Mouse (Mus musculus): ENCODE results near the gene Mboat2. TPM values are rescaled to one million over a fixed set of nuclear protein-coding genes. Genes with fewer than 3 reads are reported as not detected.

The Mboat2 gene
- 60.2 and 67.7 TPM in 2 replicates for total RNA-seq (2014; rRNA removed)
- 73.0 and 77.0 TPM in 2 replicates for polyA plus RNA-seq (2015; fragmentation: Nextera tagmentation; extraction: Ambion mirVana)

GRCm38 (mm10) chr12:24830766-24831152, at the start of gene Mboat2:
Gene Mboat2 (plus strand): TSS chr12:24830879.
- Histone ChIP-seq H3K9me3 (ENCODE audit: low read length) (no peaks in the 10 kb centered on the region), H3K4me2 (ENCODE audit: low read depth, low read length) (peak within 1 kb of the TSS; percentile 62), H3K36me3 (ENCODE audit: insufficient read depth, low read length) (no peaks in the 10 kb centered on the region), H3K9ac (replicated peaks; ENCODE audit: low read length) (peak within 1 kb of the TSS; percentile 95), H3K4me3 (ENCODE audit: low read length) (peak within 1 kb of the TSS; percentile 90), H3K4me1 (ENCODE audit: insufficient read depth, low read length) (peaks cover 7% of the 10 kb centered on the region; the same call in 1 of the 2 replicates), H3K27ac (peak within 1 kb of the TSS; percentile 95), H3K27me3 (ENCODE audit: insufficient read depth, low read length) (no peaks in the 10 kb centered on the region)
- DNase-seq (ENCODE audit: low spot score), result peak; percentile 60
- no peak; the same call in 1 of the 2 replicates for ATAC-seq
- TF ChIP-seq CTCF (IDR thresholded peaks at IDR 0.05; ENCODE audit: low read depth), result no peak
- WGBS, result under 1% methylated on average over 24 of the region's 24 CpGs

- WGBS, result 76% methylated on average over 4 of the region's 4 CpGs
- Histone ChIP-seq H3K27me3 (ENCODE audit: insufficient read depth, low read length) (no peaks in the 10 kb centered on the region), H3K27ac (no peak overlapping the region), H3K4me1 (ENCODE audit: insufficient read depth, low read length) (no peaks in the 10 kb centered on the region), H3K36me3 (ENCODE audit: insufficient read depth, low read length) (no peaks in the 10 kb centered on the region), H3K9ac (replicated peaks; ENCODE audit: low read length) (no peak overlapping the region), H3K4me2 (ENCODE audit: low read depth, low read length) (no peak overlapping the region), H3K4me3 (ENCODE audit: low read length) (no peak overlapping the region), H3K9me3 (ENCODE audit: low read length) (no peaks in the 10 kb centered on the region)
- DNase-seq (ENCODE audit: low spot score) (no peak), ATAC-seq (no peak)
- TF ChIP-seq CTCF (IDR thresholded peaks at IDR 0.05; ENCODE audit: low read depth), result no peak
Observed at GRCm38 (mm10) chr12:24783735-24784134, 46.9 kb upstream of the Mboat2 start.

- H3K4me1 ChIP-seq (ENCODE audit: insufficient read depth, low read length), result no peaks in the 10 kb centered on the region
- no peak for TF ChIP-seq CTCF (IDR thresholded peaks at IDR 0.05; ENCODE audit: low read depth)
- 49% methylated on average over 5 of the region's 5 CpGs for WGBS
- no peaks in the 10 kb centered on the region for H3K9me3 ChIP-seq (ENCODE audit: low read length)
- no peak overlapping the region for H3K9ac ChIP-seq (replicated peaks; ENCODE audit: low read length)
- no peaks in the 10 kb centered on the region for H3K27me3 ChIP-seq (ENCODE audit: insufficient read depth, low read length)
- no peak for DNase-seq (ENCODE audit: low spot score)
- no peaks in the 10 kb centered on the region for H3K36me3 ChIP-seq (ENCODE audit: insufficient read depth, low read length)
- H3K4me3 ChIP-seq (ENCODE audit: low read length), result no peak overlapping the region
- no peak overlapping the region for H3K4me2 ChIP-seq (ENCODE audit: low read depth, low read length)
- no peak for ATAC-seq
- H3K27ac ChIP-seq, result no peak overlapping the region
Observed at GRCm38 (mm10) chr12:24785882-24786281, 44.8 kb upstream of the Mboat2 start.

- peak; percentile 47; the same call in 1 of the 2 replicates for ATAC-seq
- Histone ChIP-seq H3K36me3 (ENCODE audit: insufficient read depth, low read length) (no peaks in the 10 kb centered on the region), H3K9ac (replicated peaks; ENCODE audit: low read length) (no peak overlapping the region), H3K27ac (no peak overlapping the region), H3K27me3 (ENCODE audit: insufficient read depth, low read length) (no peaks in the 10 kb centered on the region), H3K4me2 (ENCODE audit: low read depth, low read length) (no peak overlapping the region), H3K4me3 (ENCODE audit: low read length) (no peak overlapping the region), H3K9me3 (ENCODE audit: low read length) (no peaks in the 10 kb centered on the region), H3K4me1 (ENCODE audit: insufficient read depth, low read length) (no peaks in the 10 kb centered on the region)
- no peak for DNase-seq (ENCODE audit: low spot score)
- WGBS, result 16% methylated on average over 4 of the region's 4 CpGs
- no peak for TF ChIP-seq CTCF (IDR thresholded peaks at IDR 0.05; ENCODE audit: low read depth)
Observed at GRCm38 (mm10) chr12:24786316-24786715, 44.4 kb upstream of the Mboat2 start.

GRCm38 (mm10) chr12:24789659-24790058, 41.0 kb upstream of the Mboat2 start:
- 96% methylated on average over 1 of the region's 1 CpGs for WGBS
- ATAC-seq (no peak), DNase-seq (ENCODE audit: low spot score) (no peak)
- H3K4me1 ChIP-seq (ENCODE audit: insufficient read depth, low read length), result no peaks in the 10 kb centered on the region
- H3K9me3 ChIP-seq (ENCODE audit: low read length), result no peaks in the 10 kb centered on the region
- no peak for TF ChIP-seq CTCF (IDR thresholded peaks at IDR 0.05; ENCODE audit: low read depth)
- H3K36me3 ChIP-seq (ENCODE audit: insufficient read depth, low read length), result no peaks in the 10 kb centered on the region
- H3K27me3 ChIP-seq (ENCODE audit: insufficient read depth, low read length), result no peaks in the 10 kb centered on the region
- no peak overlapping the region for H3K27ac ChIP-seq
- no peak overlapping the region for H3K4me2 ChIP-seq (ENCODE audit: low read depth, low read length)
- H3K9ac ChIP-seq (replicated peaks; ENCODE audit: low read length), result no peak overlapping the region
- H3K4me3 ChIP-seq (ENCODE audit: low read length), result no peak overlapping the region

GRCm38 (mm10) chr12:24811230-24811629, 19.4 kb upstream of the Mboat2 start:
- H3K9me3 ChIP-seq (ENCODE audit: low read length), result no peaks in the 10 kb centered on the region
- no peak overlapping the region for H3K9ac ChIP-seq (replicated peaks; ENCODE audit: low read length)
- H3K36me3 ChIP-seq (ENCODE audit: insufficient read depth, low read length), result no peaks in the 10 kb centered on the region
- no peaks in the 10 kb centered on the region for H3K27me3 ChIP-seq (ENCODE audit: insufficient read depth, low read length)
- ATAC-seq (no peak), DNase-seq (ENCODE audit: low spot score) (no peak)
- H3K4me2 ChIP-seq (ENCODE audit: low read depth, low read length), result no peak overlapping the region
- H3K4me3 ChIP-seq (ENCODE audit: low read length), result no peak overlapping the region
- H3K27ac ChIP-seq, result no peak overlapping the region
- no peak for TF ChIP-seq CTCF (IDR thresholded peaks at IDR 0.05; ENCODE audit: low read depth)
- WGBS, result 26% methylated on average over 1 of the region's 1 CpGs
- no peaks in the 10 kb centered on the region for H3K4me1 ChIP-seq (ENCODE audit: insufficient read depth, low read length)

- H3K27me3 ChIP-seq (ENCODE audit: insufficient read depth, low read length), result no peaks in the 10 kb centered on the region
- no peaks in the 10 kb centered on the region for H3K9me3 ChIP-seq (ENCODE audit: low read length)
- no peak overlapping the region for H3K9ac ChIP-seq (replicated peaks; ENCODE audit: low read length)
- no peak overlapping the region for H3K4me2 ChIP-seq (ENCODE audit: low read depth, low read length)
- 45% methylated on average over 4 of the region's 4 CpGs for WGBS
- H3K4me3 ChIP-seq (ENCODE audit: low read length), result no peak overlapping the region
- no peak for TF ChIP-seq CTCF (IDR thresholded peaks at IDR 0.05; ENCODE audit: low read depth)
- H3K36me3 ChIP-seq (ENCODE audit: insufficient read depth, low read length), result no peaks in the 10 kb centered on the region
- H3K27ac ChIP-seq, result no peak overlapping the region
- no peak for ATAC-seq
- no peaks in the 10 kb centered on the region for H3K4me1 ChIP-seq (ENCODE audit: insufficient read depth, low read length)
- DNase-seq (ENCODE audit: low spot score), result no peak
Observed at GRCm38 (mm10) chr12:24811906-24812305, 18.8 kb upstream of the Mboat2 start.

Measured in hindbrain, postnatal 0 days (tissue).